Mouse (Mus musculus) embryonic stem cell, embryonic (primary cell): ENCODE data around the gene Rnf5.

Source experiments
- CTCF ChIA-PET, 4 experiments: fragments of 300-600 bp in 2 of 4; fragments of 350-600 bp in 2 of 4; sonication (Branson Sonifier 250); formaldehyde crosslinking; loops; one replicate each; lab custom pipeline; 2022; ENCODE audit warnings: inconsistent platforms in 2 of 4; lab: Charles Lee
- POLR2A ChIA-PET, 4 experiments: fragments of 300-600 bp in 2 of 4; fragments of 350-600 bp in 2 of 4; sonication (Branson Sonifier 250); formaldehyde crosslinking; loops; one replicate each; lab custom pipeline; 2022; ENCODE audit warnings: antibody characterized with exemption in 4 of 4, inconsistent platforms in 1 of 4; lab: Charles Lee

Gene Rnf5

GRCm38 (mm10) chr17:34603375-34604060 is at the start of gene Rnf5:
Gene Rnf5, minus strand, starts transcription at chr17:34603690.
- ChIA-PET CTCF (interaction anchor here in 3 of 4 experiments (0.5 to 1.6 kb wide), 19 partner anchors 10 to 698 kb away, joined by 3 to 16 read pairs (median 5); partner anchors contain the start of genes Fkbpl (in 1 of the 3), Gpsm3 (in 1 of the 3) and Pbx2 (in 1 of the 3)), POLR2A (interaction anchor here (0.6 to 9.3 kb wide), 59 partner anchors 8 to 653 kb away, joined by 3 to 102 read pairs (median 6); partner anchors contain the start of genes Gpsm3 (in 4 of the 4), Pbx2 (in 4 of the 4), H2-DMa (in 3 of the 4) and Fkbpl (in 2 of the 4))

GRCm38 (mm10) chr17:34652985-34653384 is 49.5 kb upstream of the Rnf5 start:
- ChIA-PET CTCF (interaction anchor here (0.5 to 2.1 kb wide), 17 partner anchors 8 to 478 kb away, joined by 3 to 8 read pairs (median 3); partner anchors contain the start of gene Fkbpl (in 2 of the 4)), POLR2A (interaction anchor here in 2 of 4 experiments (0.5 to 1.8 kb wide), 3 partner anchors 20 to 381 kb away, joined by 3 to 6 read pairs (median 3); partner anchors contain the start of gene Prrt1 (in 1 of the 2))

- ChIA-PET POLR2A (interaction anchor here in 2 of 4 experiments (0.6 to 1.8 kb wide), 3 partner anchors 20 to 933 kb away, joined by 3 to 6 read pairs (median 3); partner anchors contain the start of gene Prrt1 (in 1 of the 2)), CTCF (interaction anchor here in 3 of 4 experiments (0.5 to 2.1 kb wide), 8 partner anchors 8 to 347 kb away, joined by 3 to 8 read pairs (median 4); partner anchors contain the start of gene Fkbpl (in 1 of the 3))
These were observed 49.1 kb upstream of the Rnf5 start for GRCm38 (mm10) chr17:34652546-34652945.

GRCm38 (mm10) chr17:34651507-34652221 is 48.2 kb upstream of the Rnf5 start:
- POLR2A ChIA-PET, result interaction anchor here in 3 of 4 experiments (0.6 to 2.3 kb wide), 7 partner anchors 8 to 934 kb away, joined by 3 to 7 read pairs (median 3); partner anchors contain the start of gene Agpat1 (in 1 of the 3)
- CTCF ChIA-PET, result interaction anchor here (0.5 to 2.7 kb wide), 9 partner anchors 9 to 517 kb away, joined by 3 to 10 read pairs (median 4); no protein-coding TSS in a partner anchor

- ChIA-PET POLR2A (interaction anchor here in 3 of 4 experiments (0.6 to 2.3 kb wide), 10 partner anchors 9 to 836 kb away, joined by 3 to 7 read pairs (median 4); partner anchors contain the start of gene Agpat1 (in 1 of the 3)), CTCF (interaction anchor here in 3 of 4 experiments (0.7 to 2.7 kb wide), 5 partner anchors 10 to 79 kb away, joined by 3 to 10 read pairs (median 6); no protein-coding TSS in a partner anchor)
These were observed 47.3 kb upstream of the Rnf5 start for GRCm38 (mm10) chr17:34650781-34651180.

GRCm38 (mm10) chr17:34649106-34649864 is 45.8 kb upstream of the Rnf5 start:
- CTCF ChIA-PET, result interaction anchor here in 1 of 4 experiments (2.7 kb wide), 1 partner anchor 11 kb away, joined by 10 read pairs; no protein-coding TSS in a partner anchor
- POLR2A ChIA-PET, result interaction anchor here in 2 of 4 experiments (1.4 to 3.1 kb wide), 4 partner anchors 8 to 17 kb away, joined by 3 to 24 read pairs (median 4); no protein-coding TSS in a partner anchor

- CTCF ChIA-PET, result interaction anchor here in 1 of 4 experiments (0.6 kb wide), 1 partner anchor 546 kb away, joined by 3 read pairs; the partner anchor contains the start of gene Ltb
- POLR2A ChIA-PET, result interaction anchor here in 3 of 4 experiments (1.3 to 4.0 kb wide), 14 partner anchors 10 to 529 kb away, joined by 3 to 24 read pairs (median 6); partner anchors contain the start of genes H2-DMa (in 2 of the 3), Agpat1 (in 1 of the 3), Gpsm3 (in 1 of the 3) and Pbx2 (in 1 of the 3)
These were observed 44.8 kb upstream of the Rnf5 start for GRCm38 (mm10) chr17:34648141-34648890.

- ChIA-PET POLR2A (interaction anchor here (0.5 to 4.0 kb wide), 62 partner anchors 8 to 1175 kb away, joined by 3 to 24 read pairs (median 4); partner anchors contain the start of genes H2-DMa (in 2 of the 4), Pbx2 (in 2 of the 4), Prrt1 (in 2 of the 4) and Agpat1 (in 1 of the 4)), CTCF (interaction anchor here (0.6 to 1.4 kb wide), 24 partner anchors 13 to 522 kb away, joined by 3 to 12 read pairs (median 4); partner anchors contain the start of gene Gpsm3 (in 1 of the 4))
These were observed 43.7 kb upstream of the Rnf5 start, which contains the start of gene Atf6b for GRCm38 (mm10) chr17:34646906-34647787. Gene Atf6b, plus strand, starts transcription at chr17:34647146.

- POLR2A ChIA-PET, result interaction anchor here in 3 of 4 experiments (0.7 to 4.0 kb wide), 18 partner anchors 10 to 690 kb away, joined by 3 to 24 read pairs (median 6); partner anchors contain the start of genes Pbx2 (in 2 of the 3), Agpat1 (in 1 of the 3), Gpsm3 (in 1 of the 3) and Lsm2 (in 1 of the 3)
- CTCF ChIA-PET, result interaction anchor here in 1 of 4 experiments (1.1 to 1.4 kb wide), 2 partner anchors 23 to 523 kb away, joined by 3 to 4 read pairs; no protein-coding TSS in a partner anchor
These were observed 42.5 kb upstream of the Rnf5 start for GRCm38 (mm10) chr17:34645831-34646511.

GRCm38 (mm10) chr17:34645256-34645829 is 41.9 kb upstream of the Rnf5 start:
- CTCF ChIA-PET, result interaction anchor here in 3 of 4 experiments (0.6 to 1.5 kb wide), 10 partner anchors 8 to 565 kb away, joined by 3 to 8 read pairs (median 3); partner anchors contain the start of genes Agpat1 (in 1 of the 3), Gpsm3 (in 1 of the 3) and Rnf5 (in 1 of the 3)
- POLR2A ChIA-PET, result interaction anchor here in 3 of 4 experiments (0.5 to 4.0 kb wide), 25 partner anchors 9 to 1273 kb away, joined by 3 to 19 read pairs (median 5); partner anchors contain the start of genes Agpat1 (in 2 of the 3), Rnf5 (in 2 of the 3), Ager (in 1 of the 3) and Apom (in 1 of the 3)

GRCm38 (mm10) chr17:34644608-34645007 is 41.1 kb upstream of the Rnf5 start, which contains the start of gene Fkbpl:
Gene Fkbpl, plus strand, starts transcription at chr17:34644764.
- POLR2A ChIA-PET, result interaction anchor here in 3 of 4 experiments (0.5 to 4.0 kb wide), 25 partner anchors 9 to 1274 kb away, joined by 3 to 19 read pairs (median 5); partner anchors contain the start of genes Agpat1 (in 2 of the 3), Rnf5 (in 2 of the 3), Ager (in 1 of the 3) and Apom (in 1 of the 3)
- CTCF ChIA-PET, result interaction anchor here in 3 of 4 experiments (0.8 to 1.5 kb wide), 12 partner anchors 9 to 564 kb away, joined by 3 to 8 read pairs (median 3); partner anchors contain the start of genes Agpat1 (in 1 of the 3) and Rnf5 (in 1 of the 3)

- ChIA-PET CTCF (interaction anchor here in 3 of 4 experiments (0.6 to 1.5 kb wide), 8 partner anchors 9 to 88 kb away, joined by 3 to 8 read pairs (median 5); partner anchors contain the start of genes Agpat1 (in 1 of the 3) and Rnf5 (in 1 of the 3)), POLR2A (interaction anchor here in 2 of 4 experiments (1.0 to 2.8 kb wide), 12 partner anchors 10 to 612 kb away, joined by 3 to 19 read pairs (median 8); partner anchors contain the start of genes Agpat1 (in 2 of the 2), Rnf5 (in 2 of the 2), Ager (in 1 of the 2) and Apom (in 1 of the 2))
These were observed 40.5 kb upstream of the Rnf5 start for GRCm38 (mm10) chr17:34643944-34644343.

- CTCF ChIA-PET, result interaction anchor here in 2 of 4 experiments (0.6 to 1.3 kb wide), 2 partner anchors 10 to 24 kb away, joined by 3 to 5 read pairs; no protein-coding TSS in a partner anchor
These were observed 39.9 kb upstream of the Rnf5 start for GRCm38 (mm10) chr17:34643379-34643778.

More at GRCm38 (mm10) chr17:34643379-34643778, 39.9 kb upstream of the Rnf5 start:
- POLR2A ChIA-PET, result interaction anchor here in 2 of 4 experiments (1.1 to 2.8 kb wide), 6 partner anchors 11 to 45 kb away, joined by 3 to 19 read pairs (median 10); partner anchors contain the start of genes Ager (in 1 of the 2), Agpat1 (in 1 of the 2), Ppt2 (in 1 of the 2) and Rnf5 (in 1 of the 2)
